Mouse (Mus musculus): ENCODE measurements around the gene Il1r2. TPM values are rescaled to one million over a fixed set of nuclear protein-coding genes. Genes with fewer than 3 reads are reported as not detected.

Il1r2 gene
- polyA plus RNA-seq, 2 experiments: 0.58 to 1.8 TPM

DNA sequence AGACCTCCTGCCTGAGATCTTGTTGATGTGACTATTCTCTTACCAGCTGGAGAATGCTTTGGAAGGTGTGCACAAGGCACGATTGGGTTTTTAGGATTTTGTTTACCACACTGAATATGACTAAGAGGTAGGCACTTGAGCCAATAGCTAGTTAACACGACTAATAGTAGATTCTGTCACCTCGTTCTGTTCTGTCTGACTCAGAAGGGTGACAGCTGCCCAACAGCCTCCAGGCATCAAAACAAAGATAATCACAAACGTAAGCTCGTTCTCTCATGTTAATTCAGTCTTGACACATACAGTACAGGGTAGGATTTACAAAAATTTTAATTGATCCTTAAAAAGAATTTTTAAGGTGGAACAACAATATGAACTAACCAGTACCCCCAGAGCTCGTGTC is 18.7 kb downstream of the Il1r2 start:
- H3K4me3 ChIP-seq (replicated peaks; ENCODE audit: low read length): no peak overlapping the region
- no peaks in the 10 kb centered on the region for H3K4me1 ChIP-seq (ENCODE audit: control insufficient read depth, insufficient read depth, low read length)
- no peak overlapping the region for H3K4me2 ChIP-seq (replicated peaks; ENCODE audit: low read depth, low read length, severe bottlenecking)
- H3K9me3 ChIP-seq (ENCODE audit: control insufficient read depth, low read length): no peaks in the 10 kb centered on the region
- no peak overlapping the region for H3K27ac ChIP-seq (replicated peaks; ENCODE audit: low read depth, low read length)
- DNase-seq (ENCODE audit: low spot score): no peak
- no peak for TF ChIP-seq POLR2A (IDR thresholded peaks at IDR 0.05; ENCODE audit: borderline replicate concordance, extremely low read depth, insufficient read depth, insufficient read length)
- H3K9ac ChIP-seq (ENCODE audit: low read depth, low read length, severe bottlenecking): no peak overlapping the region
- H3K27me3 ChIP-seq (ENCODE audit: control insufficient read depth, insufficient read depth, low read length): no peaks in the 10 kb centered on the region
- WGBS: 55% methylated on average over 6 of the region's 6 CpGs
- ATAC-seq (ENCODE audit: low FRiP score, low read depth): no peak
- H3K36me3 ChIP-seq (ENCODE audit: control insufficient read depth, insufficient read depth, low read length): no peaks in the 10 kb centered on the region

DNA sequence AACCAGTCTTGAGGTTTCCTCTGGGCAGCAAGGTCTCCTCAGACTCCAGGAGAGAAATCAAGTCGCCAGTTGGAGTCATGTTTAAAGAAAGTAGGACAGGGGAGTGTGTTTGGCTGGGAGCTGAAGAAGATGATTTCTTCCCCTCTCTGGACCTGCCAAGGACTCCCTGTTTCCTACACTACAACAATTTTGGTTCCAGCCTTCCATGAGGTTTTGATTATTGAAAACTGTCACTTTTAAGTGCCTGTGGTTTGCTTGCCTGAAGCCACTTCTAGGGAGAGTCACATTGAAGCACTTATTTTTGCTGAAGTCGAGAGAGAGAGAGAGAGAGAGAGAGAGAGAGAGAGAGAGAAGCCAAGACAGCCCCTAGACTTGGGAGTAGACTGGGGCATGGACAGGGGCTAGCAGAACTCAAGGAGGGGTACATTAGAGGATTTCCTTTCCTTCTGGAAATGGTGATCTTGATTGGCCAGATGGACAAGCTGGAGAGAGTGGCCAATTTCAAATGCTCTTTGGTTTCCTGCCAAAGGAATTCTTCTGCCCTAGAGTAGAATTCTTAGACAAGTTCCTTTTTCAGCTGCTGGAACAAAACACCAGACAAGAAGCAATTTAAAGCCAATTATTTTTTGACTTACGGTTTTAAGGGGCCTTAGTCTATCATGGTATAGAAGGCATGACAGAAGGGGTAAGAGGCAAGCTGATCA is 20.9 kb downstream of the Il1r2 start:
- DNase-seq (ENCODE audit: low spot score) (peak; percentile 34), ATAC-seq (ENCODE audit: low FRiP score, low read depth) (no peak)
- Histone ChIP-seq H3K27ac (replicated peaks; ENCODE audit: low read depth, low read length) (no peak overlapping the region), H3K9me3 (ENCODE audit: control insufficient read depth, low read length) (no peaks in the 10 kb centered on the region), H3K4me1 (ENCODE audit: control insufficient read depth, insufficient read depth, low read length) (no peaks in the 10 kb centered on the region), H3K4me2 (replicated peaks; ENCODE audit: low read depth, low read length, severe bottlenecking) (no peak overlapping the region), H3K27me3 (ENCODE audit: control insufficient read depth, insufficient read depth, low read length) (no peaks in the 10 kb centered on the region), H3K9ac (ENCODE audit: low read depth, low read length, severe bottlenecking) (no peak overlapping the region), H3K36me3 (ENCODE audit: control insufficient read depth, insufficient read depth, low read length) (no peaks in the 10 kb centered on the region), H3K4me3 (replicated peaks; ENCODE audit: low read length) (no peak overlapping the region)
- 49% methylated on average over 3 of the region's 3 CpGs for WGBS
- no peak for TF ChIP-seq POLR2A (IDR thresholded peaks at IDR 0.05; ENCODE audit: borderline replicate concordance, extremely low read depth, insufficient read depth, insufficient read length)

DNA sequence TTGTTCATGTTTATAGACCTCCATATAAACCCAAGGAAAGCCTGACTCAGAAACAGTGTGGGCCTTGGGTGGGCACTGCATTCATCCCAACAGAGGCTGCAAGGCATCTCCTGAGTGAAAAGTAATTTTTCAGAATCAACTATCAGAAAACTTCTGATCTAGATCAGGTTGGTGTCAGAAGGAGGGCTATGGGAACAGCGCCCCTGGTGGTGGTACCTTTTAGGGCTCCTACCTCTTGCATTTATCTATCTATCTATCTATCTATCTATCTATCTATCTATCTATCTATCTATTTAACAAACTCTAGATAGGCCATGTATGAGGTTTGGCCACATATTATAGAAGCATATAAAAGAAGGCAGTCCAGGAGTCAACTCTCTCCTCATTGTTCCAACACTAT is 21.7 kb downstream of the Il1r2 start:
- TF ChIP-seq POLR2A (IDR thresholded peaks at IDR 0.05; ENCODE audit: borderline replicate concordance, extremely low read depth, insufficient read depth, insufficient read length): no peak
- Histone ChIP-seq H3K4me3 (replicated peaks; ENCODE audit: low read length) (no peak overlapping the region), H3K9me3 (ENCODE audit: control insufficient read depth, low read length) (no peaks in the 10 kb centered on the region), H3K27ac (replicated peaks; ENCODE audit: low read depth, low read length) (no peak overlapping the region), H3K27me3 (ENCODE audit: control insufficient read depth, insufficient read depth, low read length) (no peaks in the 10 kb centered on the region), H3K4me1 (ENCODE audit: control insufficient read depth, insufficient read depth, low read length) (no peaks in the 10 kb centered on the region), H3K36me3 (ENCODE audit: control insufficient read depth, insufficient read depth, low read length) (no peaks in the 10 kb centered on the region), H3K9ac (ENCODE audit: low read depth, low read length, severe bottlenecking) (no peak overlapping the region), H3K4me2 (replicated peaks; ENCODE audit: low read depth, low read length, severe bottlenecking) (no peak overlapping the region)
- 26% methylated on average over 1 of the region's 1 CpGs for WGBS
- DNase-seq (ENCODE audit: low spot score) (no peak), ATAC-seq (ENCODE audit: low FRiP score, low read depth) (no peak)

DNA sequence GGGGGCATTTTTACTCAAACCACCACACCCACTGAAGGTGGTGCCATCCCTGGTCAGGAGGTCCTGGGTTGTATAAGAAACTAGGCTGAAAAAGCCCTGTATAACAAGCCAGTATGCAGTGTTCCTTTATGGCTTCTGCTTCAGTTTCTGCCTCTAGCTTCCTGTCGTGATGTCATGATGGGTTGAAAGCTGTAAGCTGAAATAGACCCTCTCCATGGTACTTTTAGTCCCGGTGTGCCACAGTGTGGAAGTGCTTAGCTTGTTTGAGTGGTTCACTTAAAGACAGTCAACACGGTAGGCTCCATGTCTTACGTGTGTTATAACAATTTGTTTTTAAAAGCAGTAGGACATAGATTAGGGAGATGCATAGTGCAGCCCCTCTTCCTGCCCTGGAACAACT is 32.4 kb downstream of the Il1r2 start:
- ATAC-seq (ENCODE audit: low FRiP score, low read depth): peak; percentile 38; the same call in 1 of the 2 replicates
- TF ChIP-seq POLR2A (IDR thresholded peaks at IDR 0.05; ENCODE audit: borderline replicate concordance, extremely low read depth, insufficient read depth, insufficient read length): no peak
- 61% methylated on average over 4 of the region's 4 CpGs for WGBS

DNA sequence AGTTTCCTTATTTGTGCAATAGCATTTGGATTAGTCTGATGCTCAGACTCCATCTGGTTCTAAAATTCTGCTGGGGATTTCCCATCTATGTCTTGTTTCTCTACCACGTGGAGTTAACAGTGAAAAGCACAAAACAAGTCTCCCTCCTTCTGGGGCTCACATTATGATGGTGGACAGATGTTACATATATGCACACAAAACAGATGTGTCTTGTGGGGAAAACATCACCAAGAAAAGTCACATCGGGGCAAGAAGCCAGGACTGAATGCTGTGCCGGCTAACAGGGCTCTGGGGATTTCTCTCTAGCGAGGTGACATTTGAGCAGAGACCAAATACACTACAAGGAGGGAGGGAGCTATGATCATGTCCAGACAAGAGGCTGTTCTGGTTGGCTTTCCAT is 32.8 kb downstream of the Il1r2 start:
- no peak overlapping the region for H3K9ac ChIP-seq (ENCODE audit: low read depth, low read length, severe bottlenecking)
- no peaks in the 10 kb centered on the region for H3K9me3 ChIP-seq (ENCODE audit: control insufficient read depth, low read length)
- WGBS: 25% methylated on average over 4 of the region's 4 CpGs
- ATAC-seq (ENCODE audit: low FRiP score, low read depth) (peak; percentile 80), DNase-seq (ENCODE audit: low spot score) (peak; percentile 54)
- no peaks in the 10 kb centered on the region for H3K36me3 ChIP-seq (ENCODE audit: control insufficient read depth, insufficient read depth, low read length)
- TF ChIP-seq POLR2A (IDR thresholded peaks at IDR 0.05; ENCODE audit: borderline replicate concordance, extremely low read depth, insufficient read depth, insufficient read length): no peak
- no peaks in the 10 kb centered on the region for H3K27me3 ChIP-seq (ENCODE audit: control insufficient read depth, insufficient read depth, low read length)
- H3K4me1 ChIP-seq (ENCODE audit: control insufficient read depth, insufficient read depth, low read length): peaks cover 3% of the 10 kb centered on the region; the same call in 1 of the 2 replicates
- H3K4me3 ChIP-seq (replicated peaks; ENCODE audit: low read length): no peak overlapping the region
- no peak overlapping the region for H3K27ac ChIP-seq (replicated peaks; ENCODE audit: low read depth, low read length)
- no peak overlapping the region for H3K4me2 ChIP-seq (replicated peaks; ENCODE audit: low read depth, low read length, severe bottlenecking)

More for the DNA sequence above, 32.4 kb downstream of the Il1r2 start:
- Histone ChIP-seq H3K9ac (ENCODE audit: low read depth, low read length, severe bottlenecking) (no peak overlapping the region), H3K27ac (replicated peaks; ENCODE audit: low read depth, low read length) (no peak overlapping the region), H3K4me2 (replicated peaks; ENCODE audit: low read depth, low read length, severe bottlenecking) (no peak overlapping the region), H3K9me3 (ENCODE audit: control insufficient read depth, low read length) (no peaks in the 10 kb centered on the region), H3K4me3 (replicated peaks; ENCODE audit: low read length) (no peak overlapping the region), H3K27me3 (ENCODE audit: control insufficient read depth, insufficient read depth, low read length) (no peaks in the 10 kb centered on the region), H3K4me1 (ENCODE audit: control insufficient read depth, insufficient read depth, low read length) (peaks cover 3% of the 10 kb centered on the region; the same call in 1 of the 2 replicates), H3K36me3 (ENCODE audit: control insufficient read depth, insufficient read depth, low read length) (no peaks in the 10 kb centered on the region)
- no peak for DNase-seq (ENCODE audit: low spot score)
